Mouse (Mus musculus) heart, postnatal 0 days (tissue): ENCODE data around the gene Ascl2.

Source experiments
- CTCF ChIP-seq: IDR thresholded peaks from 2 replicates; pipeline ENCODE4 v1.5.1; 2016; ENCODE audit warnings: antibody characterized with exemption, control low read depth, low read depth
- EP300 ChIP-seq: IDR thresholded peaks from 2 replicates; pipeline ENCODE4 v1.6.1; 2016; ENCODE audit warnings: antibody characterized with exemption, low read depth

GRCm38 (mm10) chr7:142958817-142959216 is 10.2 kb downstream of the Ascl2 start:
- TF ChIP-seq CTCF (no peak), EP300 (no peak)
